Mouse (Mus musculus): ENCODE measurements around the gene Col8a2. TPM values are rescaled to one million over a fixed set of nuclear protein-coding genes. Genes with fewer than 3 reads are reported as not detected.

Gene Col8a2
- total RNA-seq, 1 experiment from 2014 or later, result 1.8 TPM

- ATAC-seq (replicated peaks; ENCODE audit: insufficient number of reproducible peaks, low FRiP score, low TSS enrichment, poor library complexity, severe bottlenecking), result no peak
These were observed 4.6 kb downstream of the Col8a2 start for GRCm38 (mm10) chr4:126291196-126291595.

DNA sequence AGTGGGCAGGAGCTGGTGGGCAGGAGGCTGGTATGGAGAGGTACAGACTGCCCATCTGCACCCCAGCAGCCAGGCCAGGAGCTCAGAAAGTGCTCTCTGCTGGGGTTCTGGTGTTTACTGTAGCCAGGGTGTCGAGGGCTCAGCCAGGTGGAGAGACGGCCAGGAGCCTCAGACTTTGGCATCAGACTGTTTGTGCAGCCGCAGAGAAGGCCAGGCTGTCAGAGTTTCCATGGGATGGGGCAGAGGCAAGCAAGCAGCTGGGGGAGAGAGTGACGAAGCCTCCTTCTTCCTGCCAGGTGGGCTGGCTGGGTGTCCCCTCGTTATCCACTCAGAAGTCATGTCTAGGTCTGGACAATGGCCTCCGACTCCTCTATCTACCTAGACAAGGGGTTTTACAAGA lies 8.6 kb downstream of the Col8a2 start:
- ATAC-seq (replicated peaks; ENCODE audit: insufficient number of reproducible peaks, low FRiP score, low TSS enrichment, poor library complexity, severe bottlenecking), result no peak

DNA sequence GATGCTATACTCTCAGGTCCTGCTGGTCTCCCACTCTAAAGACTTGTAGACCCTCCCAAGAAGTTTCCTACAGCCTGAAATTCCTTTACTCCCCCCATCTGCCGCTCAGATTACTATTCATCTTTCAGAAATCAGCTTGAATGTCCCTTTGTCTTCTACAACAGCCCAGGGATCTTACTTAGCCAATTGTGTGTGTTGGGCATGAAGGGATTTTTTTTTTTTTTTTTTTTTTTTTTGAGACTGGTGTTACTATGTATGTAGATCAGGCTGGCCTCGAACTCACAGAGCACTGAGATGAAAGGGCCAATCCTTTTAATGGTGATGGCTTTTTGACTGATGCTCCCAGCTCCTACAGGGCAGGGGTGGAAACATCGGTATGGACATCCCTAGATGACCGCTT lies 9.3 kb downstream of the Col8a2 start:
- ATAC-seq (replicated peaks; ENCODE audit: insufficient number of reproducible peaks, low FRiP score, low TSS enrichment, poor library complexity, severe bottlenecking), result no peak

DNA sequence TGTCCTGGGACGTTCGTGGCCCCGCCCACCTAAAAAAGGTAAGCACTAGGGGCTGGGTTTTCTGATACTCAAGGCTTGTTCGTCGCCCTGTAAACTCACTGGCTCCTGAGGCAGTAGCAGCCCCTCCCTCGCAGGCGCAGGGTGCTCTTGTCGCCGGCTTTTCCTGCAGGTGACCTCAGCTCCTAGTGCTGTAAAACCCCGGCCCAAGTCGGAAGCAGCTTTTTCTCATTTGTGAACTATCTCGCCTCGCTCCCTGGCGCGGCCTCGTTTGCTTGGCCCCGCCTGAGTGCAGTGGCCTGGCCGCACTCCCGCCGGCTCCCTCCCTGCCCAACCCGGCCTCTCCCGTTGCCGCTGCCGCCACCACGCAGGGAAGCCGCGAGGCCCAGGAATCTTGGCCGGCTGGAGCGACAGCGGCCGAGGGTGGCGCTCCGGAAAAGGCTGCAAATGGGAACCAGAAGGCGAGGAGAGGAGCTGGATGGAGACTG lies 10.1 kb downstream of the Col8a2 start:
- no peak for ATAC-seq (replicated peaks; ENCODE audit: insufficient number of reproducible peaks, low FRiP score, low TSS enrichment, poor library complexity, severe bottlenecking)

DNA sequence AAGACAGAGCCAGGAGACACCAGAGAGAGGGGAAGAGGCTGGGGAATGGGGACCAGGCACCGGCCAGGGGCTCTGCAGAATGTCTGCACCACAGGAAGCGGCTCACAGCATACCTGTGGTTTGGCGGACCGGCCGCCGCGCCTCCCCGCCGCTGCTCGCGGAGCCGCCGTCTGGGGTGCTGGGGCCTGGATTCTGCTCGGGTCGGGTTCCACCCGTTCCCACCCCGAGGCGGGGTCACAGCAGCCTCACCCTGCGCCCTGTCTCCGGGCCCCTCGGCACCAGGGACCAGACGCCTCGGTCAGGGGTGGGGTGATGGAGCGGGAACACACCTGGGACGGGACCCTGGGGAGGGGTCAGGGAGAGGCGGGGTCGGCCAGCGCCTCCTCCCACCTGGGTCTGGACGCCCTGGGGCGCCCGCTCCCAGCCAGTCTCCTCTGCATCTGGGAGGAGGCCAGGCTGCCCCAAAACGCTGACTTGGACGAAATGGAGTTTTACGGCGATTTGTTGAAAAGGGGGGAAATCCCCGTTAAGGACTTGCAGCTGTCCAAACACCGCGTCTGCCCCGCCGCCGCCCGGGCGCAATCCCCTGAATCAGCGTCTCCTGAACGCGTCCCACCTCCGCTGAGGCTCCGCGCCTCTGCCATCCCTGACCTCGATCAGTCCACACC lies 14.5 kb downstream of the Col8a2 start:
- no peak for ATAC-seq (replicated peaks; ENCODE audit: insufficient number of reproducible peaks, low FRiP score, low TSS enrichment, poor library complexity, severe bottlenecking)

GRCm38 (mm10) chr4:126301584-126302309 lies 15.2 kb downstream of the Col8a2 start:
- ATAC-seq (replicated peaks; ENCODE audit: insufficient number of reproducible peaks, low FRiP score, low TSS enrichment, poor library complexity, severe bottlenecking), result no peak

- ATAC-seq (replicated peaks; ENCODE audit: insufficient number of reproducible peaks, low FRiP score, low TSS enrichment, poor library complexity, severe bottlenecking), result no peak
These were observed 17.3 kb downstream of the Col8a2 start for GRCm38 (mm10) chr4:126303877-126304276.

DNA sequence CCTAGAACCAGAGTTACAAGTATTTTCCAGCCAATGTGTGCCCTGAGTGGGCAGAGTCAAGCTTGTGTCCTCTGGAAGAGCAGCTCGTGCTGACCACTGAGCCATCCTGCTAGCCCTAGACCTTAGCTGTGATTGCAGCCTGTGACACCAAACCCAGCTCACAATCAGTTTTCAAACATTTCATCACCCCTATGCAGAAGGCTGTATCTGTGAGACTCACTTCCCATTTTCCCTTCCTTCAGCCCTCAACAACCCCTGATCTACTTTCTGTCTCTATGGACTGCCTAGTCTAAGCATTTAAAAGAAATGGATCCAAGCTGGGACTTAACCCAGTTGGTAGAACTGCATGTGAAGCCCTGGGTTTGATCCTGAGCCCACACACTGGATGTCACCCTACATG lies 18.8 kb downstream of the Col8a2 start:
- no peak for ATAC-seq (replicated peaks; ENCODE audit: insufficient number of reproducible peaks, low FRiP score, low TSS enrichment, poor library complexity, severe bottlenecking)

GRCm38 (mm10) chr4:126306058-126306457 lies 19.5 kb downstream of the Col8a2 start:
- no peak for ATAC-seq (replicated peaks; ENCODE audit: insufficient number of reproducible peaks, low FRiP score, low TSS enrichment, poor library complexity, severe bottlenecking)

GRCm38 (mm10) chr4:126306827-126307226 lies 20.2 kb downstream of the Col8a2 start:
- no peak for ATAC-seq (replicated peaks; ENCODE audit: insufficient number of reproducible peaks, low FRiP score, low TSS enrichment, poor library complexity, severe bottlenecking)

DNA sequence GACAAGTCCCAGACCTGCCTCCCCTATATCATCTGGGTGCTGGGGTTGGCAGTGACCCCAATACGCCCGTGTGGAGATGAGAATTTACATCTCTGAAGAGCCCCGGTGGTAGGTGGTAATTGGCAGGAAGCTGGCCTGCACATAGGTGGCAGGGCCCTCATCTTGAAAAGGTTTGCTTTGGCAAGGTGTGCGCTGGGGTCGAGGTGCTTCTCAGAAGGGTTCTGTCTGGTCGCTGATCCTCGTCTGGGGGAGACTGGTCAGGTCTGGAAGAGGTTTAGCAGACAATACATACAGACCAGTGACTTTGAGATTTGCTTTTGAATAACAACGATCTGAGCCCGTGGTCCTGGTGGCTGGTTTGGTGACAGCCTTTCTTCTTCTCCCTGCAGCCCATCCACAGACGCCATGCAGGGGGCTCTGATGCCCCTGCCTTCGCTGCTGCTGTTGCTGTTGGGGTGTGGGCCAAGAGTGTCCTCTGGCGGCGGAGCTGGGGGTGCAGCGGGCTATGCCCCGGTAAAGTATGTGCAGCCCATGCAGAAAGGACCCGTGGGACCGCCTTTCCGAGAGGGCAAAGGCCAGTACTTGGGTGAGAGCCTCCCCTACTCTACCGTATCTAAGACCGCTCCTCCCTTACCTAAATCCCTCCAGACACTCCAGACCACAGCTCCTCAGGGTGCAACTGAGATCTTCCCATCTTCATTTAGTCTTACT lies 22.8 kb downstream of the Col8a2 start:
- ATAC-seq (replicated peaks; ENCODE audit: insufficient number of reproducible peaks, low FRiP score, low TSS enrichment, poor library complexity, severe bottlenecking), result no peak

- peak; percentile 51 for ATAC-seq (replicated peaks; ENCODE audit: insufficient number of reproducible peaks, low FRiP score, low TSS enrichment, poor library complexity, severe bottlenecking)
These were observed 23.3 kb downstream of the Col8a2 start for GRCm38 (mm10) chr4:126309922-126310309.

DNA sequence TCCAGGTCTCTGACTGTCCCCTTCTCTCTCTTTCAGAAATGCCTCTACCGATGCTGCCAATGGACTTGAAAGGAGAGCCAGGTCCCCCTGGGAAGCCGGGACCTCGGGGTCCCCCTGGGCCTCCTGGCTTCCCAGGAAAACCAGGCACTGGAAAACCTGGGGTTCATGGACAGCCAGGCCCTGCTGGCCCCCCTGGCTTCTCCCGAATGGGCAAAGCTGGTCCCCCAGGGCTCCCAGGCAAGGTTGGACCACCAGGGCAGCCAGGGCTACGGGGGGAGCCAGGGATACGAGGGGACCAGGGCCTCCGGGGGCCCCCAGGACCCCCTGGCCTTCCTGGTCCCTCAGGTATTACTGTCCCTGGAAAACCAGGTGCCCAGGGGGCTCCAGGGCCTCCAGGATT lies 23.8 kb downstream of the Col8a2 start:
- no peak for ATAC-seq (replicated peaks; ENCODE audit: insufficient number of reproducible peaks, low FRiP score, low TSS enrichment, poor library complexity, severe bottlenecking)

DNA sequence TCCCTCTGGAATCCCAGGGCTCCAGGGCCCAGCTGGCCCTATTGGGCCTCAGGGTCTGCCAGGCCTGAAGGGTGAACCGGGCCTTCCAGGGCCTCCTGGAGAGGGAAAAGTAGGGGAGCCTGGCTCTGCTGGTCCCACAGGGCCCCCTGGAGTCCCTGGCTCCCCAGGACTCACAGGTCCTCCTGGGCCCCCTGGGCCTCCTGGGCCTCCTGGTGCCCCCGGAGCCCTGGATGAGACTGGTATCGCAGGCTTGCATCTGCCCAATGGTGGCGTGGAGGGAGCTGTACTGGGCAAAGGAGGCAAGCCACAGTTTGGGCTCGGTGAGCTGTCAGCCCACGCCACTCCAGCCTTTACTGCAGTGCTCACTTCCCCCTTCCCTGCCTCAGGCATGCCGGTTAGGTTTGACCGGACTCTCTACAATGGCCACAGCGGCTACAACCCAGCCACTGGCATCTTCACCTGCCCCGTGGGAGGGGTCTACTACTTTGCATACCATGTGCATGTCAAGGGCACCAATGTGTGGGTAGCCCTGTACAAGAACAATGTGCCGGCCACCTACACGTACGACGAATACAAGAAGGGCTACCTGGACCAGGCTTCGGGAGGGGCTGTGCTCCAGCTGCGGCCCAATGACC lies 25.1 kb downstream of the Col8a2 start:
- ATAC-seq (replicated peaks; ENCODE audit: insufficient number of reproducible peaks, low FRiP score, low TSS enrichment, poor library complexity, severe bottlenecking), result no peak

- ATAC-seq (replicated peaks; ENCODE audit: insufficient number of reproducible peaks, low FRiP score, low TSS enrichment, poor library complexity, severe bottlenecking), result no peak
These were observed 26.6 kb downstream of the Col8a2 start for GRCm38 (mm10) chr4:126313202-126313601.

GRCm38 (mm10) chr4:126314393-126314792 lies 27.8 kb downstream of the Col8a2 start:
- ATAC-seq (replicated peaks; ENCODE audit: insufficient number of reproducible peaks, low FRiP score, low TSS enrichment, poor library complexity, severe bottlenecking), result no peak

GRCm38 (mm10) chr4:126315931-126316330 lies 29.3 kb downstream of the Col8a2 start:
- no peak for ATAC-seq (replicated peaks; ENCODE audit: insufficient number of reproducible peaks, low FRiP score, low TSS enrichment, poor library complexity, severe bottlenecking)

DNA sequence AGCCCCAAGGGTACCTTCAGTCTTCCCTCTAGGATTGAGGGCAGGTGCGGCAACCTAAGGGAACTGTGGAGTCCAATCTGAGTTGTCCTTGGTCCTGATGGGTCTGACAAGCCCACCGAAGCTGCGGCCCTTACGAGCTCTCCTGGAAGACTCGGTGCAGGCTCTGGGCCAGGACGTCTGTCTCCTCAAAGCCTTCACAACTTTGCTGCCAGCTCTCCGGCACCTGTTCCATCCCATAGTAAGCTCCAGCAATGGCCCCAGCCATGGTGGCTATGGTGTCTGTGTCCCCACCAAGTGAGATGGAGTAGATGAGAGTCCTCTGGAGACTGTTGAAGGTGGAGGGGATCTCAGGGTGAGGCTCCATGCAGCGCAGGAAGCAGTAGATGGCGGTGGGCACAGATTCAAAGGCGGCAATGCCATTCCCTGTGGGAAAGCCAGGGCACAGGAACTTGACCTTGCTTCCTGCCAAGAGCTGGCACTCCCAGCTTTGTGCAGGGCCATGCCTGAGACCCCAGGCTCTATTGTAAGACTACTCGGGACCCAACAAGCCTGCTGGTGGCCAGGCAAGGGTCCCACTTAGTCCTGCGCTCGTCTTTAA lies 29.9 kb downstream of the Col8a2 start:
- no peak for ATAC-seq (replicated peaks; ENCODE audit: insufficient number of reproducible peaks, low FRiP score, low TSS enrichment, poor library complexity, severe bottlenecking)

- no peak for ATAC-seq (replicated peaks; ENCODE audit: insufficient number of reproducible peaks, low FRiP score, low TSS enrichment, poor library complexity, severe bottlenecking)
These were observed 33.2 kb downstream of the Col8a2 start for GRCm38 (mm10) chr4:126319806-126320205.

Data from monocyte, adult 5-6 weeks (primary cell).